Mouse (Mus musculus): ENCODE measurements around the gene Kptn. TPM values are rescaled to one million over a fixed set of nuclear protein-coding genes. Genes with fewer than 3 reads are reported as not detected.

Gene Kptn
- polyA plus RNA-seq, 2 experiments: 7.5 to 8.6 TPM

- DNase-seq (ENCODE audit: low read depth in 3 of 3, low spot score in 3 of 3) (no peak), ATAC-seq (ENCODE audit: insufficient read depth) (no peak)
- Histone ChIP-seq H3K9ac (replicated peaks) (no peak overlapping the region), H3K4me2 (ENCODE audit: low read depth) (no peak overlapping the region), H3K4me1 (replicated peaks; ENCODE audit: control insufficient read depth in 2 of 2, insufficient read depth in 2 of 2, low read length in 1 of 2) (no peaks in the 10 kb centered on the region), H3K4me3 (ENCODE audit: insufficient read depth in 1 of 2, low read depth in 2 of 2, low read length in 2 of 2) (no peak overlapping the region), H3K27me3 (ENCODE audit: control insufficient read depth, insufficient read depth, low read length) (peaks cover 17% of the 10 kb centered on the region), H3K9me3 (ENCODE audit: control insufficient read depth, low read length) (no peaks in the 10 kb centered on the region), H3K27ac (no peak overlapping the region), H3K36me3 (replicated peaks; ENCODE audit: control insufficient read depth, insufficient read depth, low read depth) (no peaks in the 10 kb centered on the region)
- TF ChIP-seq EP300 (IDR thresholded peaks at IDR 0.05; ENCODE audit: low read depth): no peak
- TF ChIP-seq CTCF (IDR thresholded peaks at IDR 0.05; ENCODE audit: low read depth): no peak
- 14% methylated on average over 39 of the region's 39 CpGs for WGBS (ENCODE audit: insufficient replicate concordance)
Observed at GRCm38 (mm10) chr7:16158735-16159134, 39.0 kb downstream of the Kptn start.

DNA sequence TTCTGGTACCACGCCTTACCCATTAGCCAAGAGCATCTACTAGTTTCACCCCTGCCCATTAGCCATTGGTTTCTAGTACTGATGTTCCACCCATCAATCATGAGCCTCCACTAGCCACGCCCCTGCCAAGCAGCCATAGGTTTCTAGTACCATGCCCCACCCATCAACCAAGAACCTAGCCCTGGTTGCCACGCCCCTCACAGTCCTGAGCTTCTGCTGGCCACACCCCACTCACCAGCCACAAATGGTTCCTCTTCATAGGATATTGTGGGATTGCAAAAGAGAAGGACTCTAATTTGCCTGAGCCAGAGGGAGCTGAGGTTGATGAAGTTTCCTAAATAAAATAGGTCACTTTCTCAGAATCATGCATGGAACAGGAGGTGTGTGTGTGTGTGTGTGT lies 41.0 kb downstream of the Kptn start:
- Histone ChIP-seq H3K27ac (no peak overlapping the region), H3K9ac (replicated peaks) (no peak overlapping the region), H3K9me3 (ENCODE audit: control insufficient read depth, low read length) (no peaks in the 10 kb centered on the region), H3K4me1 (replicated peaks; ENCODE audit: control insufficient read depth in 2 of 2, insufficient read depth in 2 of 2, low read length in 1 of 2) (no peaks in the 10 kb centered on the region), H3K4me2 (ENCODE audit: low read depth) (no peak overlapping the region), H3K27me3 (ENCODE audit: control insufficient read depth, insufficient read depth, low read length) (peaks cover 17% of the 10 kb centered on the region), H3K4me3 (ENCODE audit: insufficient read depth in 1 of 2, low read depth in 2 of 2, low read length in 2 of 2) (no peak overlapping the region), H3K36me3 (replicated peaks; ENCODE audit: control insufficient read depth, insufficient read depth, low read depth) (no peaks in the 10 kb centered on the region)
- WGBS (ENCODE audit: insufficient replicate concordance): 34% methylated on average over 3 of the region's 3 CpGs
- ATAC-seq (ENCODE audit: insufficient read depth) (no peak), DNase-seq (ENCODE audit: low read depth in 3 of 3, low spot score in 3 of 3) (peak; percentile 10 to 41 (median 12))
- no peak for TF ChIP-seq EP300 (IDR thresholded peaks at IDR 0.05; ENCODE audit: low read depth)
- TF ChIP-seq CTCF (IDR thresholded peaks at IDR 0.05; ENCODE audit: low read depth): no peak

DNA sequence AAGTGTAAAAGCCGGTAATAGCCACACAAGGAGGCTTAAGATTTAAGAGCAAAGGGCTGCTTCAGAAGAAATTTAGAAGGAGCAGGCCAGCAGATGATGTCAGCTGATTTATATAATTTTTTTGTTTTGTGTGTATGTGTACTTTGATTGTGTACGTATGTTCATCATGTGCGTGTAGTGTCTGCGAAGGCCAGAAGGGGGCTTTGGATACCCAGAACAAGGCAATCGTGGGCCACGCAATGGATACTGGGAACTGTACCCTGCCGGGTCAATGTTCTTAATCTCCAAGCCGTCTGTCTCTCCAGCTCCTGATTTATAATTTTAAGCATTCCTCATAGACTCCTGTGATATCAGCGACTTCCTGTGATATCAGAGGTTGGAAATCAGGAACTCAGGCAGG lies 41.6 kb downstream of the Kptn start:
- no peaks in the 10 kb centered on the region for H3K36me3 ChIP-seq (replicated peaks; ENCODE audit: control insufficient read depth, insufficient read depth, low read depth)
- no peaks in the 10 kb centered on the region for H3K9me3 ChIP-seq (ENCODE audit: control insufficient read depth, low read length)
- H3K4me1 ChIP-seq (replicated peaks; ENCODE audit: control insufficient read depth in 2 of 2, insufficient read depth in 2 of 2, low read length in 1 of 2): no peaks in the 10 kb centered on the region
- WGBS (ENCODE audit: insufficient replicate concordance): 81% methylated on average over 9 of the region's 9 CpGs
- ATAC-seq (ENCODE audit: insufficient read depth) (no peak), DNase-seq (ENCODE audit: low read depth in 3 of 3, low spot score in 3 of 3) (no peak)
- TF ChIP-seq EP300 (IDR thresholded peaks at IDR 0.05; ENCODE audit: low read depth) (no peak), CTCF (IDR thresholded peaks at IDR 0.05; ENCODE audit: low read depth) (no peak)
- no peak overlapping the region for H3K9ac ChIP-seq (replicated peaks)
- H3K4me2 ChIP-seq (ENCODE audit: low read depth): no peak overlapping the region
- peaks cover 17% of the 10 kb centered on the region for H3K27me3 ChIP-seq (ENCODE audit: control insufficient read depth, insufficient read depth, low read length)
- H3K4me3 ChIP-seq (ENCODE audit: insufficient read depth in 1 of 2, low read depth in 2 of 2, low read length in 2 of 2): no peak overlapping the region
- H3K27ac ChIP-seq: no peak overlapping the region

DNA sequence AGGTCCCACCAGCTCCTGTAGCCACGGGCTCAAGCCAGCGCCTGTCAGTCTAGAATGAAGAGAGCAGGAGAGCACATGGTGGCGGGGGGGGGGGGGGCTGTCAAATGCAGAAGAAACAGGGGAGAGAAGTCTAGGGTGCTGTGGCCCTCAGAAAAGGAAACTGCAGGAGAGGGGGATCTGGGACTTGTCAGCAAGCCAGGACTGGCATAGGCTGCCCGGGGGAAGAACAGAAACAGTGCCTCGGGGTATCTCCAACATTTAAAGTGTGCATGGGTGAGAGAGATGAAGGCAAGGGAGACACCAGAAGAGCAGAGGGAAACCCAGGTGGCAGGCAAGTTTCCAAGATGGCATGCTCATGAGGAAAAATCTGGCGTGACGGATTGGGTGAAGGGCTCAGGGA lies 42.3 kb downstream of the Kptn start:
- Histone ChIP-seq H3K4me1 (replicated peaks; ENCODE audit: control insufficient read depth in 2 of 2, insufficient read depth in 2 of 2, low read length in 1 of 2) (no peaks in the 10 kb centered on the region), H3K4me2 (ENCODE audit: low read depth) (no peak overlapping the region), H3K27ac (no peak overlapping the region), H3K9me3 (ENCODE audit: control insufficient read depth, low read length) (no peaks in the 10 kb centered on the region), H3K4me3 (ENCODE audit: insufficient read depth in 1 of 2, low read depth in 2 of 2, low read length in 2 of 2) (no peak overlapping the region), H3K9ac (replicated peaks) (no peak overlapping the region), H3K27me3 (ENCODE audit: control insufficient read depth, insufficient read depth, low read length) (peaks cover 17% of the 10 kb centered on the region), H3K36me3 (replicated peaks; ENCODE audit: control insufficient read depth, insufficient read depth, low read depth) (no peaks in the 10 kb centered on the region)
- DNase-seq (ENCODE audit: low read depth in 3 of 3, low spot score in 3 of 3) (no peak), ATAC-seq (ENCODE audit: insufficient read depth) (no peak)
- TF ChIP-seq CTCF (IDR thresholded peaks at IDR 0.05; ENCODE audit: low read depth) (no peak), EP300 (IDR thresholded peaks at IDR 0.05; ENCODE audit: low read depth) (no peak)
- 57% methylated on average over 7 of the region's 7 CpGs for WGBS (ENCODE audit: insufficient replicate concordance)

DNA sequence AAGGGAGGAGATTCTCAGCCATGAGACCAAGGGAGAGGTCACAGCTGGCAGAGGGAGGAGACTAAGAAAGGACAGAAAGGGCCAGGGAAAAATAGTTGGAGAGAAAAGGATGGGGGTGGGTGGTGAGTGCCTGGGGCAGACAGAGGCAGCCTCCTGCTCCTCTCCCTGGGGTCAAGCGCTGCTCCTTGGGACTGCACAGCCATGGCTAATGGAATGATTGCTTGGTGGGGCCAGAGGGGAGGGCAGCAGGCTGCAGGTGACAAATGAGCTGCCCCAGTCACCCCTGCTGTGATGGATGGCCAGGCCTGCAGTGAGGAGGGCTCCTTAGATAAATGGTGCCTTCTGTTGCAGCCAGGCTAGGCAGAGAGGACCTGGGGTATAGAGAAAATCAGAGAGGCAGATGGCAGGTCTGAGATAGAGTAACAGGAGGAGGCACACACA lies 52.5 kb downstream of the Kptn start:
- no peak overlapping the region for H3K27ac ChIP-seq
- no peaks in the 10 kb centered on the region for H3K36me3 ChIP-seq (replicated peaks; ENCODE audit: control insufficient read depth, insufficient read depth, low read depth)
- WGBS (ENCODE audit: insufficient replicate concordance): 20% methylated on average over 1 of the region's 1 CpGs
- peaks cover 18% of the 10 kb centered on the region for H3K27me3 ChIP-seq (ENCODE audit: control insufficient read depth, insufficient read depth, low read length)
- no peaks in the 10 kb centered on the region for H3K4me1 ChIP-seq (replicated peaks; ENCODE audit: control insufficient read depth in 2 of 2, insufficient read depth in 2 of 2, low read length in 1 of 2)
- no peak for ATAC-seq (ENCODE audit: insufficient read depth)
- TF ChIP-seq CTCF (IDR thresholded peaks at IDR 0.05; ENCODE audit: low read depth): no peak
- H3K4me2 ChIP-seq (ENCODE audit: low read depth): no peak overlapping the region
- no peaks in the 10 kb centered on the region for H3K9me3 ChIP-seq (ENCODE audit: control insufficient read depth, low read length)
- DNase-seq (ENCODE audit: low read depth in 3 of 3, low spot score in 3 of 3): no peak
- no peak overlapping the region for H3K9ac ChIP-seq (replicated peaks)
- no peak overlapping the region for H3K4me3 ChIP-seq (ENCODE audit: insufficient read depth in 1 of 2, low read depth in 2 of 2, low read length in 2 of 2)
